8 mouse cellular contexts compared by ENCODE assay signal in the genomic region with DNA sequence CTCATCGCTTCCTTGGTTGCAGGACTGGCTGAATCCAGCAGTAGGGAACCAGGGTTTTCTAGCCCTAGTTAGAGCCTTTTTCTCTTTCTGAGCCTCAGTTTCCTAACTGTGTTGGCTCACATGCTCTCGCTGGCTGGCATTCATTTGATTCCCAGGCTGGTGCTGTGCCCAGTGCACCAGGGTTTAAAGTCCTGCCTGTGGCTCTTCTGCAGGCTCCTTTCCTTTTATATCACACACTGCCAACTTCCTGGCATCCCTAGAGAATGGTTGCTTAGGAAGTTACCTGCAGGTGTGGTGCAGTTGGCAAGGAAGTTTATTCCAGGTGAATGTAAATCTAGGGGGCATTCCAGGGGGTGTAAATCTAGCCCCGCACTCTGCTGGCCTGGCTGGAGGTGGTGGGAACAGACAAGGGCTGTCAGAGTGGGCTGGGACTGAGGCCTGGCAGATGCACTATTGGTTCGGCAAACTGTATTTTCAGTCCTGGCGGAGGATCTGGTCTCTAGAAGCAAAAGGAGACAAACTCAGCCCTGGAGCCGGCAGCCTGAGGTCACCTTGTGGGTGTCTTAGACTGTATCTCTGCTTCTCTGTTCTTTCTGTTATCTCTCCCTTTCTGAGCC. TPM values are rescaled to one million over a fixed set of nuclear protein-coding genes. Genes with fewer than 3 reads are reported as not detected.
DNase-seq lines count a peak whose midpoint lies in the region; ATAC-seq and TF ChIP-seq lines count a peak whose summit lies in the region.

No protein-coding gene starts in this region.

- H3K4me3 ChIP-seq in lung, postnatal 0 days (ENCODE audit: low read depth, low read length), result peak overlapping the region; percentile 77; the same call in 1 of the 2 replicates
- H3K4me3 ChIP-seq in forebrain, embryonic 15.5 days, result peak overlapping the region; percentile 96
- H3K4me3 ChIP-seq in neural tube, embryonic 13.5 days, result peak overlapping the region; percentile 90

- peak overlapping the region; percentile 33; the same call in 1 of the 2 replicates for H3K27ac ChIP-seq in lung, postnatal 0 days (ENCODE audit: low read length)
- H3K27ac ChIP-seq in forebrain, embryonic 15.5 days (replicated peaks), result peak overlapping the region; percentile 48
- H3K27ac ChIP-seq in neural tube, embryonic 13.5 days (replicated peaks), result 0 out of 2 replicates have a peak overlapping the region, but pooled peaks have one; percentile 68

- TF ChIP-seq CTCF in lung, postnatal 0 days (IDR thresholded peaks at IDR 0.05), result no peak

- H3K4me1 ChIP-seq in lung, postnatal 0 days (ENCODE audit: insufficient read depth, low read depth, low read length), result peaks cover 4% of the 10 kb centered on the region; the same call in 1 of the 2 replicates
- peaks cover 22% of the 10 kb centered on the region for H3K4me1 ChIP-seq in forebrain, embryonic 15.5 days
- H3K4me1 ChIP-seq in neural tube, embryonic 13.5 days (replicated peaks), result peaks cover 33% of the 10 kb centered on the region

- H3K9me3 ChIP-seq in lung, postnatal 0 days (ENCODE audit: low read length), result no peaks in the 10 kb centered on the region
- H3K9me3 ChIP-seq in forebrain, embryonic 15.5 days, result no peaks in the 10 kb centered on the region
- H3K9me3 ChIP-seq in neural tube, embryonic 13.5 days, result no peaks in the 10 kb centered on the region

- WGBS in lung, postnatal 0 days, result 54% methylated on average over 6 of the region's 6 CpGs
- 72% methylated on average over 6 of the region's 6 CpGs for WGBS in forebrain, embryonic 15.5 days
- 74% methylated on average over 6 of the region's 6 CpGs for WGBS in neural tube, embryonic 13.5 days

- 0 out of 2 replicates have a peak, but pooled peaks cover 5% of the 10 kb centered on the region for H3K36me3 ChIP-seq in lung, postnatal 0 days (ENCODE audit: insufficient read depth, low read length)
- H3K36me3 ChIP-seq in forebrain, embryonic 15.5 days, result peaks cover 6% of the 10 kb centered on the region
- peaks cover 26% of the 10 kb centered on the region for H3K36me3 ChIP-seq in neural tube, embryonic 13.5 days

- TF ChIP-seq EP300 in lung, postnatal 0 days (IDR thresholded peaks at IDR 0.05), result no peak

- H3K27me3 ChIP-seq in lung, postnatal 0 days (replicated peaks; ENCODE audit: insufficient read depth, low read length), result no peaks in the 10 kb centered on the region
- H3K27me3 ChIP-seq in forebrain, embryonic 15.5 days, result no peaks in the 10 kb centered on the region
- no peaks in the 10 kb centered on the region for H3K27me3 ChIP-seq in neural tube, embryonic 13.5 days

- peak overlapping the region; percentile 90 for H3K4me2 ChIP-seq in lung, postnatal 0 days (replicated peaks; ENCODE audit: low read depth, low read length)
- H3K4me2 ChIP-seq in forebrain, embryonic 15.5 days (replicated peaks), result peak overlapping the region; percentile 96
- peak overlapping the region; percentile 98 for H3K4me2 ChIP-seq in neural tube, embryonic 13.5 days

- no peak overlapping the region for H3K9ac ChIP-seq in lung, postnatal 0 days (replicated peaks; ENCODE audit: low read depth)
- H3K9ac ChIP-seq in forebrain, embryonic 15.5 days (replicated peaks), result peak overlapping the region; percentile 28; the same call in 1 of the 2 replicates
- H3K9ac ChIP-seq in neural tube, embryonic 13.5 days, result peak overlapping the region; percentile 60; the same call in 1 of the 2 replicates

- DNase-seq in lung, postnatal 0 days (ENCODE audit: low spot score), result no peak
- no peak for DNase-seq in lung, postnatal 14 days
- peak; percentile 32 for DNase-seq in kidney, postnatal 14 days
- no peak for DNase-seq in adrenal gland, postnatal 36 days
- no peak for DNase-seq in urinary bladder, adult 18-20 months (ENCODE audit: low spot score in 2 of 2)
- no peak for DNase-seq in thymus, postnatal 0 days (ENCODE audit: low spot score)

- peak; percentile 20 for ATAC-seq in lung, postnatal 0 days
- ATAC-seq in forebrain, embryonic 15.5 days (replicated peaks), result peak; percentile 57
- ATAC-seq in neural tube, embryonic 13.5 days (ENCODE audit: low read depth), result peak; percentile 34

RNA-seq across cellular contexts. Expression of a gene that starts 0.6 kb away (rescaled TPM):
- 11.2 and 13.8 TPM in 2 replicates for polyA plus RNA-seq in lung, postnatal 0 days (2015; fragmentation: Nextera tagmentation; extraction: Ambion mirVana)
- 21.5 and 24.3 TPM in 2 replicates for polyA plus RNA-seq in forebrain, embryonic 15.5 days (2015; fragmentation: Nextera tagmentation; extraction: Ambion mirVana)
- 27.6 and 31.0 TPM in 2 replicates for polyA plus RNA-seq in neural tube, embryonic 13.5 days (2015; fragmentation: Nextera tagmentation; extraction: Ambion mirVana)
- total RNA-seq in adrenal gland, postnatal 36 days (2021), result 10 to 100 TPM; 24.4 to 27.7 TPM
- 30.4 and 37.2 TPM in 2 replicates for polyA plus RNA-seq in thymus, postnatal 0 days (2015; fragmentation: Nextera tagmentation; extraction: Ambion mirVana)
